Mouse (Mus musculus): ENCODE data around the gene Tgoln1. TPM values are rescaled to one million over a fixed set of nuclear protein-coding genes. Genes with fewer than 3 reads are reported as not detected.
A peak's percentile ranks its signal among the peaks of the same experiment; 100 is the strongest.

The Tgoln1 gene
- total and polyA plus RNA-seq, 3 experiments, result 4.4 to 72.6 (median 49.7) TPM

GRCm38 (mm10) chr6:72615151-72615550 is 1.6 kb downstream of the Tgoln1 start:
- peaks cover 34% of the 10 kb centered on the region for H3K4me1 ChIP-seq (ENCODE audit: insufficient read depth, low read depth, low read length)
- H3K36me3 ChIP-seq (replicated peaks), result peaks cover 53% of the 10 kb centered on the region
- H3K27me3 ChIP-seq (ENCODE audit: insufficient read depth, low read length), result no peaks in the 10 kb centered on the region
- ATAC-seq (ENCODE audit: extremely low read depth, insufficient number of reproducible peaks, low FRiP score, poor library complexity, severe bottlenecking), result no peak
- H3K9me3 ChIP-seq (replicated peaks), result no peaks in the 10 kb centered on the region
- H3K4me3 ChIP-seq (ENCODE audit: low read depth, low read length), result peak overlapping the region; percentile 95
- no peak for DNase-seq (ENCODE audit: low spot score)
- TF ChIP-seq CTCF (IDR thresholded peaks at IDR 0.05; ENCODE audit: low read depth, low read length) (no peak), TAL1 (conservative IDR thresholded peaks at IDR 0.05; ENCODE audit: low read depth, low read length) (no peak), GATA2 (IDR thresholded peaks at IDR 0.05; ENCODE audit: borderline replicate concordance, low read depth, low read length) (no peak), GATA1 (IDR thresholded peaks at IDR 0.05; ENCODE audit: borderline replicate concordance, low read length) (no peak), POLR2AphosphoS5 (IDR thresholded peaks at IDR 0.05; ENCODE audit: insufficient replicate concordance, low read depth, low read length) (no peak)

- H3K27me3 ChIP-seq (ENCODE audit: insufficient read depth, low read length), result no peaks in the 10 kb centered on the region
- H3K4me1 ChIP-seq (ENCODE audit: insufficient read depth, low read depth, low read length), result peaks cover 31% of the 10 kb centered on the region
- H3K9me3 ChIP-seq (replicated peaks), result no peaks in the 10 kb centered on the region
- no peak for ATAC-seq (ENCODE audit: extremely low read depth, insufficient number of reproducible peaks, low FRiP score, poor library complexity, severe bottlenecking)
- TF ChIP-seq GATA1 (IDR thresholded peaks at IDR 0.05; ENCODE audit: borderline replicate concordance, low read length) (no peak), CTCF (IDR thresholded peaks at IDR 0.05; ENCODE audit: low read depth, low read length) (no peak), TAL1 (conservative IDR thresholded peaks at IDR 0.05; ENCODE audit: low read depth, low read length) (no peak), GATA2 (IDR thresholded peaks at IDR 0.05; ENCODE audit: borderline replicate concordance, low read depth, low read length) (no peak), POLR2AphosphoS5 (IDR thresholded peaks at IDR 0.05; ENCODE audit: insufficient replicate concordance, low read depth, low read length) (no peak)
- H3K4me3 ChIP-seq (ENCODE audit: low read depth, low read length), result no peak overlapping the region
- peaks cover 89% of the 10 kb centered on the region for H3K36me3 ChIP-seq (replicated peaks)
- DNase-seq (ENCODE audit: low spot score), result no peak
Observed at GRCm38 (mm10) chr6:72610261-72610660, 6.5 kb downstream of the Tgoln1 start.

GRCm38 (mm10) chr6:72608662-72609184 is 8.1 kb downstream of the Tgoln1 start:
- ATAC-seq (ENCODE audit: extremely low read depth, insufficient number of reproducible peaks, low FRiP score, poor library complexity, severe bottlenecking), result no peak
- peaks cover 93% of the 10 kb centered on the region for H3K36me3 ChIP-seq (replicated peaks)
- TF ChIP-seq GATA2 (IDR thresholded peaks at IDR 0.05; ENCODE audit: borderline replicate concordance, low read depth, low read length) (no peak), TAL1 (conservative IDR thresholded peaks at IDR 0.05; ENCODE audit: low read depth, low read length) (no peak)

GRCm38 (mm10) chr6:72607676-72608075 is 9.1 kb downstream of the Tgoln1 start:
- peaks cover 9% of the 10 kb centered on the region; the same call in 1 of the 2 replicates for H3K4me1 ChIP-seq (ENCODE audit: insufficient read depth, low read depth, low read length)
- no peak for ATAC-seq (ENCODE audit: extremely low read depth, insufficient number of reproducible peaks, low FRiP score, poor library complexity, severe bottlenecking)
- H3K4me3 ChIP-seq (ENCODE audit: low read depth, low read length), result no peak overlapping the region
- no peaks in the 10 kb centered on the region for H3K27me3 ChIP-seq (ENCODE audit: insufficient read depth, low read length)
- no peak for TF ChIP-seq GATA2 (IDR thresholded peaks at IDR 0.05; ENCODE audit: borderline replicate concordance, low read depth, low read length)
- TF ChIP-seq CTCF (IDR thresholded peaks at IDR 0.05; ENCODE audit: low read depth, low read length), result no peak
- TF ChIP-seq POLR2AphosphoS5 (IDR thresholded peaks at IDR 0.05; ENCODE audit: insufficient replicate concordance, low read depth, low read length), result no peak
- no peak for TF ChIP-seq TAL1 (conservative IDR thresholded peaks at IDR 0.05; ENCODE audit: low read depth, low read length)
- TF ChIP-seq GATA1 (IDR thresholded peaks at IDR 0.05; ENCODE audit: borderline replicate concordance, low read length), result no peak
- DNase-seq (ENCODE audit: low spot score), result no peak
- no peaks in the 10 kb centered on the region for H3K9me3 ChIP-seq (replicated peaks)
- peaks cover 94% of the 10 kb centered on the region for H3K36me3 ChIP-seq (replicated peaks)

More at GRCm38 (mm10) chr6:72608662-72609184, 8.1 kb downstream of the Tgoln1 start:
- Histone ChIP-seq H3K4me3 (ENCODE audit: low read depth, low read length) (no peak overlapping the region), H3K9me3 (replicated peaks) (no peaks in the 10 kb centered on the region), H3K4me1 (ENCODE audit: insufficient read depth, low read depth, low read length) (peaks cover 16% of the 10 kb centered on the region), H3K27me3 (ENCODE audit: insufficient read depth, low read length) (no peaks in the 10 kb centered on the region)
- no peak for DNase-seq (ENCODE audit: low spot score)

- Histone ChIP-seq H3K9me3 (replicated peaks) (no peaks in the 10 kb centered on the region), H3K27me3 (ENCODE audit: insufficient read depth, low read length) (no peaks in the 10 kb centered on the region), H3K4me3 (ENCODE audit: low read depth, low read length) (no peak overlapping the region), H3K36me3 (replicated peaks) (peaks cover 95% of the 10 kb centered on the region), H3K4me1 (ENCODE audit: insufficient read depth, low read depth, low read length) (peaks cover 9% of the 10 kb centered on the region; the same call in 1 of the 2 replicates)
- ATAC-seq (ENCODE audit: extremely low read depth, insufficient number of reproducible peaks, low FRiP score, poor library complexity, severe bottlenecking) (no peak), DNase-seq (ENCODE audit: low spot score) (no peak)
- no peak for TF ChIP-seq CTCF (IDR thresholded peaks at IDR 0.05; ENCODE audit: low read depth, low read length)
- TF ChIP-seq GATA2 (IDR thresholded peaks at IDR 0.05; ENCODE audit: borderline replicate concordance, low read depth, low read length), result no peak
- no peak for TF ChIP-seq POLR2AphosphoS5 (IDR thresholded peaks at IDR 0.05; ENCODE audit: insufficient replicate concordance, low read depth, low read length)
- no peak for TF ChIP-seq TAL1 (conservative IDR thresholded peaks at IDR 0.05; ENCODE audit: low read depth, low read length)
- no peak for TF ChIP-seq GATA1 (IDR thresholded peaks at IDR 0.05; ENCODE audit: borderline replicate concordance, low read length)
Observed at GRCm38 (mm10) chr6:72607060-72607459, 9.7 kb downstream of the Tgoln1 start.

GRCm38 (mm10) chr6:72604066-72604465 is 12.7 kb downstream of the Tgoln1 start:
- H3K9me3 ChIP-seq (replicated peaks), result no peaks in the 10 kb centered on the region
- no peak overlapping the region for H3K4me3 ChIP-seq (ENCODE audit: low read depth, low read length)
- H3K27me3 ChIP-seq (ENCODE audit: insufficient read depth, low read length), result no peaks in the 10 kb centered on the region
- ATAC-seq (ENCODE audit: extremely low read depth, insufficient number of reproducible peaks, low FRiP score, poor library complexity, severe bottlenecking) (no peak), DNase-seq (ENCODE audit: low spot score) (no peak)
- TF ChIP-seq CTCF (IDR thresholded peaks at IDR 0.05; ENCODE audit: low read depth, low read length) (no peak), GATA2 (IDR thresholded peaks at IDR 0.05; ENCODE audit: borderline replicate concordance, low read depth, low read length) (no peak), POLR2AphosphoS5 (IDR thresholded peaks at IDR 0.05; ENCODE audit: insufficient replicate concordance, low read depth, low read length) (no peak), TAL1 (conservative IDR thresholded peaks at IDR 0.05; ENCODE audit: low read depth, low read length) (no peak), GATA1 (IDR thresholded peaks at IDR 0.05; ENCODE audit: borderline replicate concordance, low read length) (no peak)
- H3K4me1 ChIP-seq (ENCODE audit: insufficient read depth, low read depth, low read length), result peaks cover 28% of the 10 kb centered on the region
- peaks cover 88% of the 10 kb centered on the region for H3K36me3 ChIP-seq (replicated peaks)
